24 mouse cellular contexts compared by ENCODE assay signal in genomic region chr2:141003846-141004245, GRCm38 (mm10).
"Had no signal": no experiment of that assay in that cellular context is flagged by ENCODE, and none has a peak within 500 bp of the region (broad histone marks: within the 10 kb centered on the region; RNA-seq: fewer than 3 reads in every experiment).

No protein-coding gene starts in this region.

- H3K4me3 ChIP-seq: heart, embryonic 10.5 days; heart, embryonic 12.5 days; hindbrain, embryonic 10.5 days; hindbrain, embryonic 12.5 days; intestine, embryonic 15.5 days; layer of hippocampus, adult 2 months; left cerebral cortex, adult 2 months; limb, embryonic 10.5 days; limb, embryonic 12.5 days had no signal

- DNase-seq: gastrocnemius, postnatal 25 days; heart, adult 18-20 months; heart, postnatal 10 days; heart, postnatal 4 days; kidney, adult 18-20 months; kidney, adult 8-10 months; kidney, postnatal 10 days; kidney, postnatal 25 days; kidney, postnatal 4 days; liver had no signal

- H3K9ac ChIP-seq: heart, embryonic 12.5 days; hindbrain, embryonic 12.5 days; hindbrain, embryonic 14.5 days; intestine, embryonic 15.5 days; limb, embryonic 12.5 days had no signal

- H3K9me3 ChIP-seq: heart, embryonic 10.5 days; heart, embryonic 12.5 days; hindbrain, embryonic 10.5 days; hindbrain, embryonic 12.5 days; intestine, embryonic 15.5 days; limb, embryonic 10.5 days; limb, embryonic 12.5 days had no signal

- H3K4me2 ChIP-seq: heart, embryonic 12.5 days; hindbrain, embryonic 12.5 days; hindbrain, embryonic 14.5 days; intestine, embryonic 15.5 days; limb, embryonic 12.5 days; liver, embryonic 11.5 days had no signal

- H3K36me3 ChIP-seq: heart, embryonic 10.5 days; heart, embryonic 12.5 days; hindbrain, embryonic 10.5 days; hindbrain, embryonic 12.5 days; intestine, embryonic 15.5 days; limb, embryonic 10.5 days; limb, embryonic 12.5 days had no signal

- H3K4me1 ChIP-seq: heart, embryonic 10.5 days; heart, embryonic 12.5 days; hindbrain, embryonic 12.5 days; intestine, embryonic 15.5 days; limb, embryonic 12.5 days had no signal

- H3K27me3 ChIP-seq: heart, embryonic 12.5 days; hindbrain, embryonic 12.5 days; intestine, embryonic 15.5 days; limb, embryonic 12.5 days had no signal

- ATAC-seq: hindbrain, embryonic 16.5 days; inflammation-experienced regulatory T-cells, adult 6 months; intestine, embryonic 15.5 days; intestine, postnatal 0 days had no signal

- H3K27ac ChIP-seq: heart, embryonic 10.5 days; hindbrain, embryonic 10.5 days; hindbrain, embryonic 12.5 days; hindbrain, embryonic 14.5 days; intestine, embryonic 15.5 days; layer of hippocampus, adult 2 months; left cerebral cortex, adult 2 months; limb, embryonic 10.5 days; limb, embryonic 12.5 days had no signal
